Mouse (Mus musculus) heart, postnatal 0 days (tissue): ENCODE data around the gene Ccnd3.
A peak's percentile ranks its signal among the peaks of the same experiment; 100 is the strongest.

Experiments
- CTCF ChIP-seq: IDR thresholded peaks from 2 replicates; pipeline ENCODE4 v1.5.1; 2016; ENCODE audit warnings: antibody characterized with exemption, control low read depth, low read depth
- EP300 ChIP-seq: IDR thresholded peaks from 2 replicates; pipeline ENCODE4 v1.6.1; 2016; ENCODE audit warnings: antibody characterized with exemption, low read depth

- TF ChIP-seq CTCF (peak; percentile 98), EP300 (peak; percentile 93)
Measured at GRCm38 (mm10) chr17:47511111-47512020, 6.5 kb downstream of the Ccnd3 start.
